Mouse (Mus musculus): ENCODE measurements around the gene Wdfy3. TPM values are rescaled to one million over a fixed set of nuclear protein-coding genes. Genes with fewer than 3 reads are reported as not detected.

Gene Wdfy3
- polyA plus RNA-seq, 1 experiment from 2014 or later, result 27.7 TPM

GRCm38 (mm10) chr5:101996036-101996735, 73.5 kb downstream of the Wdfy3 start:
- WGBS, result 79% methylated on average over 11 of the region's 11 CpGs
- H3K36me3 ChIP-seq (ENCODE audit: control insufficient read depth, insufficient read depth, low read length), result peaks cover 2% of the 10 kb centered on the region; the same call in 1 of the 2 replicates
- no peaks in the 10 kb centered on the region for H3K27me3 ChIP-seq (ENCODE audit: control insufficient read depth, insufficient read depth, low read length)
- no peak overlapping the region for H3K9ac ChIP-seq (ENCODE audit: low read depth, low read length)
- H3K4me1 ChIP-seq (ENCODE audit: control insufficient read depth, insufficient read depth, low read length), result 0 out of 2 replicates have a peak, but pooled peaks cover 9% of the 10 kb centered on the region
- no peak overlapping the region for H3K27ac ChIP-seq (ENCODE audit: low read depth, low read length)
- no peak for ATAC-seq (ENCODE audit: low FRiP score, low TSS enrichment)
- no peak overlapping the region for H3K4me3 ChIP-seq (ENCODE audit: low read length)
- no peaks in the 10 kb centered on the region for H3K9me3 ChIP-seq (ENCODE audit: control insufficient read depth, low read length)
- H3K4me2 ChIP-seq (replicated peaks; ENCODE audit: low read depth, low read length), result no peak overlapping the region

GRCm38 (mm10) chr5:101995451-101995995, 74.2 kb downstream of the Wdfy3 start:
- ATAC-seq (ENCODE audit: low FRiP score, low TSS enrichment), result no peak
- 77% methylated on average over 3 of the region's 3 CpGs for WGBS
- H3K9me3 ChIP-seq (ENCODE audit: control insufficient read depth, low read length), result no peaks in the 10 kb centered on the region
- H3K9ac ChIP-seq (ENCODE audit: low read depth, low read length), result no peak overlapping the region
- no peak overlapping the region for H3K4me3 ChIP-seq (ENCODE audit: low read length)
- no peak overlapping the region for H3K27ac ChIP-seq (ENCODE audit: low read depth, low read length)
- H3K4me1 ChIP-seq (ENCODE audit: control insufficient read depth, insufficient read depth, low read length), result 0 out of 2 replicates have a peak, but pooled peaks cover 9% of the 10 kb centered on the region
- no peaks in the 10 kb centered on the region for H3K27me3 ChIP-seq (ENCODE audit: control insufficient read depth, insufficient read depth, low read length)
- peaks cover 2% of the 10 kb centered on the region; the same call in 1 of the 2 replicates for H3K36me3 ChIP-seq (ENCODE audit: control insufficient read depth, insufficient read depth, low read length)
- H3K4me2 ChIP-seq (replicated peaks; ENCODE audit: low read depth, low read length), result no peak overlapping the region

GRCm38 (mm10) chr5:101993996-101994395, 75.7 kb downstream of the Wdfy3 start:
- no peak overlapping the region for H3K9ac ChIP-seq (ENCODE audit: low read depth, low read length)

GRCm38 (mm10) chr5:101992969-101993670, 76.6 kb downstream of the Wdfy3 start:
- H3K4me2 ChIP-seq (replicated peaks; ENCODE audit: low read depth, low read length), result no peak overlapping the region
- H3K27me3 ChIP-seq (ENCODE audit: control insufficient read depth, insufficient read depth, low read length), result no peaks in the 10 kb centered on the region
- WGBS, result 71% methylated on average over 7 of the region's 7 CpGs
- H3K27ac ChIP-seq (ENCODE audit: low read depth, low read length), result no peak overlapping the region
- H3K9me3 ChIP-seq (ENCODE audit: control insufficient read depth, low read length), result no peaks in the 10 kb centered on the region
- H3K4me3 ChIP-seq (ENCODE audit: low read length), result no peak overlapping the region
- H3K4me1 ChIP-seq (ENCODE audit: control insufficient read depth, insufficient read depth, low read length), result 0 out of 2 replicates have a peak, but pooled peaks cover 12% of the 10 kb centered on the region
- H3K36me3 ChIP-seq (ENCODE audit: control insufficient read depth, insufficient read depth, low read length), result no peaks in the 10 kb centered on the region; the same call in 1 of the 2 replicates
- peak; percentile 37; the same call in 1 of the 2 replicates for ATAC-seq (ENCODE audit: low FRiP score, low TSS enrichment)
- H3K9ac ChIP-seq (ENCODE audit: low read depth, low read length), result no peak overlapping the region

More at GRCm38 (mm10) chr5:101993996-101994395, 75.7 kb downstream of the Wdfy3 start:
- 0 out of 2 replicates have a peak, but pooled peaks cover 12% of the 10 kb centered on the region for H3K4me1 ChIP-seq (ENCODE audit: control insufficient read depth, insufficient read depth, low read length)
- no peaks in the 10 kb centered on the region; the same call in 1 of the 2 replicates for H3K36me3 ChIP-seq (ENCODE audit: control insufficient read depth, insufficient read depth, low read length)
- peak; percentile 53; the same call in 1 of the 2 replicates for ATAC-seq (ENCODE audit: low FRiP score, low TSS enrichment)
- H3K4me2 ChIP-seq (replicated peaks; ENCODE audit: low read depth, low read length), result no peak overlapping the region
- no peaks in the 10 kb centered on the region for H3K9me3 ChIP-seq (ENCODE audit: control insufficient read depth, low read length)
- no peak overlapping the region for H3K27ac ChIP-seq (ENCODE audit: low read depth, low read length)
- H3K4me3 ChIP-seq (ENCODE audit: low read length), result no peak overlapping the region
- no peaks in the 10 kb centered on the region for H3K27me3 ChIP-seq (ENCODE audit: control insufficient read depth, insufficient read depth, low read length)
- WGBS, result 43% methylated on average over 5 of the region's 5 CpGs

GRCm38 (mm10) chr5:101990298-101990845, 79.3 kb downstream of the Wdfy3 start:
- 0 out of 2 replicates have a peak, but pooled peaks cover 12% of the 10 kb centered on the region for H3K4me1 ChIP-seq (ENCODE audit: control insufficient read depth, insufficient read depth, low read length)
- no peaks in the 10 kb centered on the region; the same call in 1 of the 2 replicates for H3K36me3 ChIP-seq (ENCODE audit: control insufficient read depth, insufficient read depth, low read length)
- H3K9me3 ChIP-seq (ENCODE audit: control insufficient read depth, low read length), result no peaks in the 10 kb centered on the region
- ATAC-seq (ENCODE audit: low FRiP score, low TSS enrichment), result no peak
- H3K27me3 ChIP-seq (ENCODE audit: control insufficient read depth, insufficient read depth, low read length), result no peaks in the 10 kb centered on the region
- H3K9ac ChIP-seq (ENCODE audit: low read depth, low read length), result no peak overlapping the region
- H3K27ac ChIP-seq (ENCODE audit: low read depth, low read length), result no peak overlapping the region
- WGBS, result 72% methylated on average over 7 of the region's 7 CpGs
- no peak overlapping the region for H3K4me2 ChIP-seq (replicated peaks; ENCODE audit: low read depth, low read length)
- no peak overlapping the region for H3K4me3 ChIP-seq (ENCODE audit: low read length)

- H3K27ac ChIP-seq (ENCODE audit: low read depth, low read length), result no peak overlapping the region
- H3K4me3 ChIP-seq (ENCODE audit: low read length), result no peak overlapping the region
- H3K27me3 ChIP-seq (ENCODE audit: control insufficient read depth, insufficient read depth, low read length), result no peaks in the 10 kb centered on the region
- no peaks in the 10 kb centered on the region for H3K9me3 ChIP-seq (ENCODE audit: control insufficient read depth, low read length)
- H3K9ac ChIP-seq (ENCODE audit: low read depth, low read length), result no peak overlapping the region
- H3K36me3 ChIP-seq (ENCODE audit: control insufficient read depth, insufficient read depth, low read length), result no peaks in the 10 kb centered on the region; the same call in 1 of the 2 replicates
- ATAC-seq (ENCODE audit: low FRiP score, low TSS enrichment), result no peak
- H3K4me2 ChIP-seq (replicated peaks; ENCODE audit: low read depth, low read length), result no peak overlapping the region
- 0 out of 2 replicates have a peak, but pooled peaks cover 12% of the 10 kb centered on the region for H3K4me1 ChIP-seq (ENCODE audit: control insufficient read depth, insufficient read depth, low read length)
- WGBS, result 96% methylated on average over 10 of the region's 10 CpGs
Measured at GRCm38 (mm10) chr5:101988476-101988875, 81.2 kb downstream of the Wdfy3 start.

- 61% methylated on average over 3 of the region's 3 CpGs for WGBS
- no peak overlapping the region for H3K27ac ChIP-seq (ENCODE audit: low read depth, low read length)
- H3K4me1 ChIP-seq (ENCODE audit: control insufficient read depth, insufficient read depth, low read length), result 0 out of 2 replicates have a peak, but pooled peaks cover 3% of the 10 kb centered on the region
- H3K27me3 ChIP-seq (ENCODE audit: control insufficient read depth, insufficient read depth, low read length), result no peaks in the 10 kb centered on the region
- no peak overlapping the region for H3K4me2 ChIP-seq (replicated peaks; ENCODE audit: low read depth, low read length)
- no peaks in the 10 kb centered on the region for H3K9me3 ChIP-seq (ENCODE audit: control insufficient read depth, low read length)
- H3K4me3 ChIP-seq (ENCODE audit: low read length), result no peak overlapping the region
- H3K9ac ChIP-seq (ENCODE audit: low read depth, low read length), result no peak overlapping the region
- no peaks in the 10 kb centered on the region for H3K36me3 ChIP-seq (ENCODE audit: control insufficient read depth, insufficient read depth, low read length)
- no peak for ATAC-seq (ENCODE audit: low FRiP score, low TSS enrichment)
Measured at GRCm38 (mm10) chr5:101986694-101987093, 83.0 kb downstream of the Wdfy3 start.

- Histone ChIP-seq H3K27ac (ENCODE audit: low read depth, low read length) (no peak overlapping the region; the same call in 1 of the 2 replicates), H3K4me1 (ENCODE audit: control insufficient read depth, insufficient read depth, low read length) (no peaks in the 10 kb centered on the region), H3K27me3 (ENCODE audit: control insufficient read depth, insufficient read depth, low read length) (no peaks in the 10 kb centered on the region), H3K4me3 (ENCODE audit: low read length) (no peak overlapping the region), H3K4me2 (replicated peaks; ENCODE audit: low read depth, low read length) (no peak overlapping the region), H3K9ac (ENCODE audit: low read depth, low read length) (no peak overlapping the region), H3K9me3 (ENCODE audit: control insufficient read depth, low read length) (no peaks in the 10 kb centered on the region), H3K36me3 (ENCODE audit: control insufficient read depth, insufficient read depth, low read length) (peaks cover 19% of the 10 kb centered on the region; the same call in 1 of the 2 replicates)
- no peak for ATAC-seq (ENCODE audit: low FRiP score, low TSS enrichment)
- 81% methylated on average over 5 of the region's 5 CpGs for WGBS
Measured at GRCm38 (mm10) chr5:101982239-101982638, 87.5 kb downstream of the Wdfy3 start.

Measured in kidney, embryonic 14.5 days (tissue).